Mouse (Mus musculus): Measurements from ENCODE around the gene Ttc21b. TPM values are rescaled to one million over a fixed set of nuclear protein-coding genes. Genes with fewer than 3 reads are reported as not detected.
"Not testable (repeated sequence)": the region's sequence is repeated elsewhere in the genome, so short reads cannot be mapped to it uniquely, and the experiment has no call there.

Ttc21b gene
- polyA plus RNA-seq, 1 experiment, result 0.42 TPM

DNA sequence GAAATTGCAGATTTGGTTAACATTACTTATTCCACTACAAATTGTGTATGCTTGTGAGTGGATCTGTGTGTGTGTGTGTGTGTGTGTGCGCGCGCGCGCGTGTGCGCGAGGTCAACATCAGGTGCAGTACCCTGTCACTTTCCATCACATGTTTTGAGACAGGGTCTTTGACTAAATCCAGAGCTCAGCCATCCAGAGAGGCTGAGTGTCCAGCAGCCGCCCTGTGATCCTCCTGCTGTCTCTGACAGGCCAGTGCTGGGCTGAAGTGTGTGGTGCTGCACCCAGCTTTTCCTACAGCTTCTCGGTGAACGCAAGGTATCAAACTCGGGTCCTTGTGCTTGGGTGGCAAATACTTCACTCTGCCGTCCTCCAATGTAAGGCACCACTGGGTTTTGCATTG is 47.1 kb downstream of the Ttc21b start:
- Histone ChIP-seq H3K27me3 (ENCODE audit: control insufficient read depth, insufficient read depth, low read length) (no peaks in the 10 kb centered on the region), H3K4me1 (ENCODE audit: control insufficient read depth, insufficient read depth, insufficient read length, low read length) (peaks cover 2% of the 10 kb centered on the region; the same call in 1 of the 2 replicates), H3K4me3 (ENCODE audit: low read depth, low read length) (no peak overlapping the region), H3K36me3 (ENCODE audit: control insufficient read depth, insufficient read depth, low read length) (no peaks in the 10 kb centered on the region; the same call in 1 of the 2 replicates), H3K27ac (ENCODE audit: insufficient read depth, low read depth, low read length) (no peak overlapping the region)
- TF ChIP-seq CTCF (IDR thresholded peaks at IDR 0.05; ENCODE audit: extremely low read depth, insufficient read length, insufficient replicate concordance, low read depth, low read length) (no peak), POLR2A (IDR thresholded peaks at IDR 0.05; ENCODE audit: low read depth, low read length) (no peak)
- WGBS, result 95% methylated on average over 13 of the region's 13 CpGs

DNA sequence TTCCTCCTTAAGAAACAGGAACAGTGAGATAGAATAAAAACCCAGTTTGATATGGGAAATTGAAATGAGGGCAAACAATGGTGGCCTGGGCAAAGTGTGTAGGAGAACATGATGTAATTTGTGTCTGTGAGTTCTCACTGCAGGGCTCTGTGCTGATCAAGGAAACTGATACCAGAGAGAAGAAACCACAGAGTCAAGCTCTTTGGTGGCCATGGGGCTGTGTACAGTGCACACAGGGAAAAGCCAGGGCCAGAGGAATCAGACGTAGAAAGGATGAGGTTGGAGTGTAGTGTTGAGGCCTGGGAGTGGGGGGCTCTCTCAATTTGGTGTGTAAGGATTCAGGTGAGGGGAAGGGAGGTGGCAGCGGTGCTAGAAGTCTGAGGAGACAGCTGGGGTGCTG is 49.6 kb downstream of the Ttc21b start:
- H3K27me3 ChIP-seq (ENCODE audit: control insufficient read depth, insufficient read depth, low read length), result no peaks in the 10 kb centered on the region
- peaks cover 5% of the 10 kb centered on the region; the same call in 1 of the 2 replicates for H3K4me1 ChIP-seq (ENCODE audit: control insufficient read depth, insufficient read depth, insufficient read length, low read length)
- H3K36me3 ChIP-seq (ENCODE audit: control insufficient read depth, insufficient read depth, low read length), result no peaks in the 10 kb centered on the region; the same call in 1 of the 2 replicates
- TF ChIP-seq POLR2A (IDR thresholded peaks at IDR 0.05; ENCODE audit: low read depth, low read length) (no peak), CTCF (IDR thresholded peaks at IDR 0.05; ENCODE audit: extremely low read depth, insufficient read length, insufficient replicate concordance, low read depth, low read length) (no peak)
- no peak overlapping the region for H3K27ac ChIP-seq (ENCODE audit: insufficient read depth, low read depth, low read length)
- WGBS, result 89% methylated on average over 2 of the region's 2 CpGs
- H3K4me3 ChIP-seq (ENCODE audit: low read depth, low read length), result no peak overlapping the region

- 40% methylated on average over 2 of the region's 2 CpGs for WGBS
- no peaks in the 10 kb centered on the region; the same call in 1 of the 2 replicates for H3K36me3 ChIP-seq (ENCODE audit: control insufficient read depth, insufficient read depth, low read length)
- no peak for TF ChIP-seq CTCF (IDR thresholded peaks at IDR 0.05; ENCODE audit: extremely low read depth, insufficient read length, insufficient replicate concordance, low read depth, low read length)
- TF ChIP-seq POLR2A (IDR thresholded peaks at IDR 0.05; ENCODE audit: low read depth, low read length), result no peak
- peaks cover 5% of the 10 kb centered on the region; the same call in 1 of the 2 replicates for H3K4me1 ChIP-seq (ENCODE audit: control insufficient read depth, insufficient read depth, insufficient read length, low read length)
- no peaks in the 10 kb centered on the region for H3K27me3 ChIP-seq (ENCODE audit: control insufficient read depth, insufficient read depth, low read length)
- no peak overlapping the region for H3K27ac ChIP-seq (ENCODE audit: insufficient read depth, low read depth, low read length)
- H3K4me3 ChIP-seq (ENCODE audit: low read depth, low read length), result no peak overlapping the region
These were observed 52.2 kb downstream of the Ttc21b start for GRCm38 (mm10) chr2:66204218-66204617.

- H3K4me1 ChIP-seq (ENCODE audit: control insufficient read depth, insufficient read depth, insufficient read length, low read length), result peaks cover 5% of the 10 kb centered on the region; the same call in 1 of the 2 replicates
- H3K4me3 ChIP-seq (ENCODE audit: low read depth, low read length), result no peak overlapping the region
- H3K27me3 ChIP-seq (ENCODE audit: control insufficient read depth, insufficient read depth, low read length), result no peaks in the 10 kb centered on the region
- 68% methylated on average over 3 of the region's 3 CpGs for WGBS
- H3K36me3 ChIP-seq (ENCODE audit: control insufficient read depth, insufficient read depth, low read length), result no peaks in the 10 kb centered on the region
- no peak overlapping the region for H3K27ac ChIP-seq (ENCODE audit: insufficient read depth, low read depth, low read length)
- TF ChIP-seq POLR2A (IDR thresholded peaks at IDR 0.05; ENCODE audit: low read depth, low read length) (no peak), CTCF (IDR thresholded peaks at IDR 0.05; ENCODE audit: extremely low read depth, insufficient read length, insufficient replicate concordance, low read depth, low read length) (no peak)
These were observed 56.2 kb downstream of the Ttc21b start for GRCm38 (mm10) chr2:66200195-66200594.

DNA sequence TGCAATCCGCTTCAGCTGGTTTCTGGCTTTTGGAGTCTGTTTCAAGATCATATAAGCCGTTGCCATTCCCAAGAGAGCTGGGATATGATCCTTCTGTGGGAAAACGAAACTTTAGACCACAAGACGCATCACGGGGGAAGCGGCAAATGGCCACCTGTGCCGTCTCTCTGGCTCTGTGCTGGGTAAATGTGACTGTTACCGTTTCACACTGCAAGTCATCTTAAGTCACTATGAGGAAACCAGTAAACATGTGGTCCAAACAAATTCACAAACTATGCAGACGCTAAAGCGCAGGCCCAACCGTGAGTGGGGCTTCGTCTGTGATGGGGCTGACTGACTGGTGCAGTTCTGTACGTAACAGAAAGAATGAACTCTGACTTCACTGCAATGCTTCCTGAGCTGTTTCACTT is 64.7 kb downstream of the Ttc21b start:
- WGBS, result 85% methylated on average over 13 of the region's 13 CpGs
- no peak overlapping the region for H3K27ac ChIP-seq (ENCODE audit: insufficient read depth, low read depth, low read length)
- H3K4me3 ChIP-seq (ENCODE audit: low read depth, low read length), result peak overlapping the region; percentile 22; the same call in 1 of the 2 replicates
- H3K36me3 ChIP-seq (ENCODE audit: control insufficient read depth, insufficient read depth, low read length), result 0 out of 2 replicates have a peak, but pooled peaks cover 2% of the 10 kb centered on the region
- TF ChIP-seq CTCF (IDR thresholded peaks at IDR 0.05; ENCODE audit: extremely low read depth, insufficient read length, insufficient replicate concordance, low read depth, low read length) (no peak), POLR2A (IDR thresholded peaks at IDR 0.05; ENCODE audit: low read depth, low read length) (no peak)
- no peaks in the 10 kb centered on the region for H3K4me1 ChIP-seq (ENCODE audit: control insufficient read depth, insufficient read depth, insufficient read length, low read length)
- H3K27me3 ChIP-seq (ENCODE audit: control insufficient read depth, insufficient read depth, low read length), result no peaks in the 10 kb centered on the region

GRCm38 (mm10) chr2:66190157-66190556 is 66.3 kb downstream of the Ttc21b start:
- H3K4me3 ChIP-seq (ENCODE audit: low read depth, low read length), result no peak overlapping the region
- WGBS, result 94% methylated on average over 5 of the region's 5 CpGs
- no peak for TF ChIP-seq POLR2A (IDR thresholded peaks at IDR 0.05; ENCODE audit: low read depth, low read length)
- no peak for TF ChIP-seq CTCF (IDR thresholded peaks at IDR 0.05; ENCODE audit: extremely low read depth, insufficient read length, insufficient replicate concordance, low read depth, low read length)
- no peak overlapping the region for H3K27ac ChIP-seq (ENCODE audit: insufficient read depth, low read depth, low read length)
- H3K27me3 ChIP-seq (ENCODE audit: control insufficient read depth, insufficient read depth, low read length), result no peaks in the 10 kb centered on the region
- H3K36me3 ChIP-seq (ENCODE audit: control insufficient read depth, insufficient read depth, low read length), result 0 out of 2 replicates have a peak, but pooled peaks cover 2% of the 10 kb centered on the region
- H3K4me1 ChIP-seq (ENCODE audit: control insufficient read depth, insufficient read depth, insufficient read length, low read length), result no peaks in the 10 kb centered on the region

DNA sequence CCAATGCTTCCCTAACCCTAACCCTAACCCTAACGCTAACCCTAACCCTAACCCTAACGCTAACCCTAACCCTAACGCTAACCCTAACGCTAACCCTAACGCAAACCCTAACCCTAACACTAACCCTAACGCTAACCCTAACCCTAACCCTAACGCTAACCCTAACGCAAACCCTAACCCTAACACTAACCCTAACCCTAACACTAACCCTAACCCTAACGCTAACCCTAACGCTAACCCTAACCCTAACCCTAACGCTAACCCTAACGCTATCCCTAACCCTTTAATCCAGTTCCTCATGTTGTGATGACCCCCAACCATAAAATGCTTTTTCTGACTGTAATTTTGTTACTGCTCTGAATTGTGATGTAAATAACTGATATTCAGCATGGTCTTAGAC is 67.2 kb downstream of the Ttc21b start:
- H3K36me3 ChIP-seq (ENCODE audit: control insufficient read depth, insufficient read depth, low read length); H3K27me3 ChIP-seq (ENCODE audit: control insufficient read depth, insufficient read depth, low read length): not testable (repeated sequence)
- 98% methylated on average over 12 of the region's 12 CpGs for WGBS

More for the DNA sequence above, 67.2 kb downstream of the Ttc21b start:
- not testable (repeated sequence) for H3K27ac ChIP-seq (ENCODE audit: insufficient read depth, low read depth, low read length); H3K4me1 ChIP-seq (ENCODE audit: control insufficient read depth, insufficient read depth, insufficient read length, low read length); H3K4me3 ChIP-seq (ENCODE audit: low read depth, low read length)
